Mouse (Mus musculus): ENCODE data around the gene Rfx8.

DNA sequence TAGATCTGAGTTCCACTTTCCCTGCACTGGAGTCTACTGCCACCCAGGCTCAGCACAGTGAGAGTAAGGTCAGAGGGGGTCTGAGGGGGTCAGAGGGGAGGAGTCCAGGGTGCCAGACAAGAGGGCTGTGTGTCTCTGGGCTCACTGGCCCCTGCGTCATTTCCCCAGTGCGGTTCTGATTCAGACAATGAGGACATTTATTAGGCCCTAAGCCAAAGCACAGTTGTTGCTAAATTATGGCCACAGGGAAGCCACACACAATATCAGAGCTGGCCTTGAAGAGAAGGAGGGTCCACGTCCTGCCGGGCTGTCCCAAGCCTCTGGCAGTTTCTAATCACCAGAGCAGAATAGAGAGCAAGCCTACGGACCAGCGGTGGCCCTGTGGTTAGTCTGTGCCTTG, 22.3 kb downstream of the Rfx8 start:
- TF ChIP-seq CTCF (IDR thresholded peaks at IDR 0.05; ENCODE audit: borderline replicate concordance, extremely low read depth, insufficient read depth, insufficient read length) (no peak), POLR2A (IDR thresholded peaks at IDR 0.05; ENCODE audit: borderline replicate concordance, extremely low read depth, insufficient read depth, insufficient read length, poor library complexity, severe bottlenecking) (no peak)

All from brain, embryonic 14.5 days (tissue).